Mouse (Mus musculus) forebrain, embryonic 15.5 days (tissue): ENCODE measurements around the gene Utrn. TPM values are rescaled to one million over a fixed set of nuclear protein-coding genes. Genes with fewer than 3 reads are reported as not detected.

ENCODE experiments used
- ATAC-seq: fragments of 200-750 bp; cut with Nextera tagmentation; replicated peaks from 2 replicates; pipeline ENCODE4 v1.8.0; 2017; ENCODE audit warnings: mild to moderate bottlenecking, moderate TSS enrichment, moderate library complexity
- H3K27ac ChIP-seq: fragments of 300-500 bp; sonication (generic); replicated peaks from 2 replicates; pipeline ENCODE4 v1.5.1; 2015; ENCODE audit warnings: mild to moderate bottlenecking, inconsistent platforms
- H3K27me3 ChIP-seq: fragments of 300-500 bp; sonication (generic); 2 replicates; pipeline ENCODE4 v1.6.1; 2015; ENCODE audit warnings: inconsistent platforms
- H3K36me3 ChIP-seq: fragments of 300-500 bp; sonication (generic); 2 replicates; pipeline ENCODE4 v1.6.1; 2015; ENCODE audit warnings: mild to moderate bottlenecking, inconsistent platforms
- H3K4me1 ChIP-seq: fragments of 300-500 bp; sonication (generic); 2 replicates; pipeline ENCODE4 v1.6.1; 2015; ENCODE audit warnings: inconsistent platforms
- H3K4me2 ChIP-seq: fragments of 300-500 bp; sonication (generic); replicated peaks from 2 replicates; pipeline ENCODE4 v1.6.1; 2015; ENCODE audit warnings: mild to moderate bottlenecking, inconsistent platforms
- H3K4me3 ChIP-seq: fragments of 300-500 bp; sonication (generic); 2 replicates; pipeline ENCODE4 v1.5.1; 2015; ENCODE audit warnings: mild to moderate bottlenecking, inconsistent platforms
- H3K9ac ChIP-seq: fragments of 300-500 bp; sonication (generic); replicated peaks from 2 replicates; pipeline ENCODE4 v1.6.1; 2015; ENCODE audit warnings: mild to moderate bottlenecking, inconsistent platforms
- H3K9me3 ChIP-seq: fragments of 300-500 bp; sonication (generic); 2 replicates; pipeline ENCODE4 v1.6.1; 2016; ENCODE audit warnings: inconsistent platforms
- WGBS: fragments of 180-500 bp; shearing (Covaris S2); methylation state at CpG from one replicate; pipeline ENCODE4 v1.1.7; 2015; ENCODE audit warnings: mixed read lengths; 5-methylcytosine and 5-hydroxymethylcytosine counted together
- polyA plus RNA-seq: library from polyadenylated mRNA; unstranded; fragments of >200 nt; fragmentation: Nextera tagmentation; extraction: Ambion mirVana; gene quantifications from 2 replicates; pipeline ENCODE4 v1.2.1, GENCODE M21; 2015

Gene Utrn
- polyA plus RNA-seq, 1 experiment from 2014 or later, result 17.8 TPM

DNA sequence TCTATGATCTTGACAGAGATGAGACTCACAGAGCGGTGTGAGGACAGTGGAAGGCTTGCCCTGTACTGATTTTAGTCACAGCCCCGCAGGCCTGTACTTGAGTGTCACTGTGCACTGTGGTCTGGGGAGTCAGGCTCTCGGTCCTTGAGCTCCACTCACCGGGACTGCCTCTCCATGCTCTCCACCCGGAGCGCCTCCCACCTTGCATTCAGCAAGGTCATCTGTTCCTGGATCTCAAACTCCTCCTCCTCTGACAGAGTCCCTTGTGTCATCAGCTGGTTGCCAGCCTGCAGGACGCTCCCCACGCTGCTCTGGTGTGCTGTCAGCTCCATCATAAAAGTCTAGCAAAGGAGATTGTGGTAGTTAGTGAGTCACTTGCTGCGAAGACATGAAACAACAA lies 131.2 kb downstream of the Utrn start:
- no peaks in the 10 kb centered on the region for H3K9me3 ChIP-seq
- no peak overlapping the region for H3K27ac ChIP-seq
- 0 out of 2 replicates have a peak, but pooled peaks cover 3% of the 10 kb centered on the region for H3K36me3 ChIP-seq
- H3K9ac ChIP-seq, result no peak overlapping the region
- H3K27me3 ChIP-seq, result no peaks in the 10 kb centered on the region
- H3K4me1 ChIP-seq, result no peaks in the 10 kb centered on the region
- 86% methylated on average over 9 of the region's 9 CpGs for WGBS
- H3K4me3 ChIP-seq, result no peak overlapping the region
- H3K4me2 ChIP-seq, result no peak overlapping the region
- no peak for ATAC-seq

DNA sequence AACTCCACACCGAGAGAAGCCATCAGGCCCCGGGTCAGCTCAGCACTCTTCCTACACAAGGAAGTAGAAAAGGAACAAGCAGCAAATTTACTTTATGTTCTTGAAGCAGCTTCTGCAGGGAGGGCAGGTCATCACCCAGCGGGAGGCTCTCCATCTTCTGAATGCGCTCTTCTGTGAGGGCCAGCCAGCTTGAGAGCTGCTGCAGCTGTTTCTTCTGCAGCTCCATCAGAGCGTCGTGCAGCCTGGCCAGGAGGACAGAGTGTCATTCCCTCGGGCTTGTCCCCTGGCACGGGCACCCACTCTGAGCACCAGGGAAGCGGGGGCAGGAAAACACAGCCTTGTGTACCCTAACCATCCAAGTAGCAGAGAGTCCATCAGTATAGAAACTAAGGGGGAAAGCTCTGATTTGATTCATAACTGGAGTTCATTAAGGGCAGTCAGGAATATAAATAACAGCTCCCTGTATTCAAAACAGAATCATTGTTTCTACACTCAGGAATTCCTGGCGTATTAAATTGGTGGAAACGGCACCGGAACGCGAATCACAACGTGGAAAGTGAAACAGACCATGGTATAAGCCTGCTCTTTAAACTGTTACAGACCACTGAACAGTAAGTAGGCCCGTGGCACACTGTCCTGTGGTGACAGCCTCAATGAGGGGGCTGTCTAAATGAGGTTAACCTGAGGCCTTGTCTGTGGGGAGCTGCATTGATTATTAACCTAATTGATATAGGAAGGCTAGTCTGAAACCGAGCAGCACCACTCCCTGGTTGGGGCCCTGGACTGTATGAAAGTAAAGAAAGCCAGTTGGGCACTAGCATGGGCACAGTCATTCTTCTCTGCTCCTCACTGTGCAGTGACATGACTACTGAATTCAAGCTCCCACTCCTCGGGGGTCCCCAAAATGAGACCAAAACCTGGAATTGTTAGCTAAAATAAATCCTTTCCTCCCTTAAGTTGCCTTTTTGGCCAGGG lies 132.0 kb downstream of the Utrn start:
- WGBS, result 67% methylated on average over 18 of the region's 18 CpGs
- no peaks in the 10 kb centered on the region for H3K27me3 ChIP-seq
- no peak overlapping the region for H3K4me2 ChIP-seq
- ATAC-seq, result 0 out of 2 replicates have a peak, but pooled peaks have one; percentile 43
- H3K27ac ChIP-seq, result no peak overlapping the region
- H3K36me3 ChIP-seq, result 0 out of 2 replicates have a peak, but pooled peaks cover 3% of the 10 kb centered on the region
- no peak overlapping the region for H3K4me3 ChIP-seq
- H3K9me3 ChIP-seq, result no peaks in the 10 kb centered on the region
- no peaks in the 10 kb centered on the region for H3K4me1 ChIP-seq
- no peak overlapping the region for H3K9ac ChIP-seq

DNA sequence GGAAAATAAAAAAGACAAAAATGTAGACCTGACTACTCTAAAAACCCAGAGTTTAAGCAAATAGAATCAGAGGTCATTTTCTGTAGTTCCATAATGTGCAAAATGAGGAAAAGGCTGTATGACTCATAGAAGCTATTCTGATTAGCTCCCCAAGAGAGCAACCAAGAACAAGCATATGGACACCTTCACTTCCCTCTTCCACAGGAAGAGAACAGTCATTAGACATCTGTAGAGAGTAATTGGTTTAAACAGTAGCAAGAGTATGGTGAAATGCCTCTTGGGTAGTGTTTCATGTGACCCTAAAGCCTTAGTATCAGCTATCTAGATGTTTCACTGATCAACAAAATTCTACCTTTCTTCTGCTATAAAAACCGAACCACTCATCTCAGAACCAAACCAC lies 133.5 kb downstream of the Utrn start:
- Histone ChIP-seq H3K4me1 (no peaks in the 10 kb centered on the region), H3K4me3 (no peak overlapping the region), H3K9ac (no peak overlapping the region), H3K9me3 (no peaks in the 10 kb centered on the region), H3K27me3 (no peaks in the 10 kb centered on the region), H3K4me2 (no peak overlapping the region), H3K27ac (no peak overlapping the region), H3K36me3 (0 out of 2 replicates have a peak, but pooled peaks cover 3% of the 10 kb centered on the region)
- no peak for ATAC-seq
- WGBS, result 84% methylated on average over 1 of the region's 1 CpGs

DNA sequence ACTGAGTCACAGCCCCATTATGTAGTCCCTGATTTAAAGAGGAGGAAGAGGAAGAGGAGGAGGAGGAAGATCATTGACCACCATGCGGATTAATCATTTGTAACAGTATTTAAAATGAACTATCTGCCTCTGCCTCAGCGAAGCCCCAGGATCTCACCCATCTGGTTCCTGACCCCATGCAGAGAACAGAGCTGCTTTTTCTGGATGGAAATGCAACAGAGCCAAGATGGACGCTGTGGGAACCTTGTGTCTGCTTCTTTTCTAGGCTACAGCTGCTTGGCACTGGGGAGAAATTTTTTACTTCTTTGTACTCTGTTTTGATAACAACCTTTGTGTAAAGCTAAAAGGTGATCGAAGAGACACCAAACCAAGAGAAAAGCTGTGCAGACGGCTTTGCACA lies 137.7 kb downstream of the Utrn start:
- Histone ChIP-seq H3K4me2 (no peak overlapping the region), H3K36me3 (0 out of 2 replicates have a peak, but pooled peaks cover 3% of the 10 kb centered on the region), H3K9me3 (no peaks in the 10 kb centered on the region), H3K4me3 (no peak overlapping the region), H3K9ac (no peak overlapping the region), H3K27ac (no peak overlapping the region), H3K4me1 (no peaks in the 10 kb centered on the region), H3K27me3 (no peaks in the 10 kb centered on the region)
- whole genome bisulfite sequencing, result 76% methylated on average over 5 of the region's 5 CpGs
- ATAC-seq, result no peak

DNA sequence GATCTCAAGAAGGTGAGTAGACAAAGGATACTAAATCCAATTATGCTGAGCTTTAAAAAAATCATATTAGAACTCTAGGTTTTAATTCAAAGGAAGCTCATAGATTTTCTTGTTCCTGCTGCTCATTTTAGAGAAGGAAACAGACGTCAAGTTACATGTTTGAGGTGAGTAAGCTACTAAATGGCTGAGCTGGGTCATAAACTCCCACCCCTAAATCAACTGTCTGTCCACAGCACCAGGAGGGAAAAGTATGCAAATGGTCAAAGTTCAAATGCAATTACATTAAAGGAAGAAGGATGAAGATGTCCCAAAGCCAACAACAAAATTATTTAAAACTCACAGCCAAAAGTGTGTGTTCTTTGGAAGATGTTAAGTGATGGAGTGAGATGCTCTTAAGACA lies 139.5 kb downstream of the Utrn start:
- 0 out of 2 replicates have a peak, but pooled peaks cover under 1% of the 10 kb centered on the region for H3K36me3 ChIP-seq
- 86% methylated on average over 1 of the region's 1 CpGs for WGBS
- H3K4me2 ChIP-seq, result no peak overlapping the region
- no peak overlapping the region for H3K4me3 ChIP-seq
- H3K27me3 ChIP-seq, result no peaks in the 10 kb centered on the region
- no peaks in the 10 kb centered on the region for H3K9me3 ChIP-seq
- no peak for ATAC-seq
- H3K27ac ChIP-seq, result no peak overlapping the region
- no peak overlapping the region for H3K9ac ChIP-seq
- peaks cover 9% of the 10 kb centered on the region for H3K4me1 ChIP-seq

DNA sequence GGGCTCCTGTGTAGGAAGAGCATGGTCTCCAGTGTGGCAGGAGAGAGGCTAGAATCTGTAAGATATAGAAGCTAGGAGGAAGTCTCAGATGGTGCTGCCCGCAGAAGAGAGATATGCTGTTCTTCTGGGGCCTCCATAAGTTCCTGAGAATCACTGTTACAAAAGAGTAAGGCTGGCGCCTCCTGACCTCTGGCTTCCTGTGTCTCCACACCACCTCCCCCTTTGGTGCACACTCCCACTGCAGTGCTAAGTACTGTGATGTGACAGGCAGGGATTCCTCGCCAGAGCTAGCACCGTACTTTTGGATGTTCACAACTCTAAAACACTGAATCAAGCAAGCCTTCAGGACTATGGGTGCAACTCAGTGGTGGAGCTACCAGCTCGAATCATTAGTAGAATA lies 140.1 kb downstream of the Utrn start:
- WGBS, result 93% methylated on average over 5 of the region's 5 CpGs
- H3K4me2 ChIP-seq, result no peak overlapping the region
- peaks cover 9% of the 10 kb centered on the region for H3K4me1 ChIP-seq
- H3K36me3 ChIP-seq, result no peaks in the 10 kb centered on the region
- ATAC-seq, result no peak
- no peaks in the 10 kb centered on the region for H3K27me3 ChIP-seq
- H3K27ac ChIP-seq, result no peak overlapping the region
- no peak overlapping the region for H3K9ac ChIP-seq
- H3K4me3 ChIP-seq, result no peak overlapping the region
- no peaks in the 10 kb centered on the region for H3K9me3 ChIP-seq

GRCm38 (mm10) chr10:12727881-12728280 lies 141.3 kb downstream of the Utrn start:
- Histone ChIP-seq H3K9me3 (no peaks in the 10 kb centered on the region), H3K27me3 (no peaks in the 10 kb centered on the region), H3K4me1 (peaks cover 9% of the 10 kb centered on the region), H3K4me2 (no peak overlapping the region), H3K4me3 (no peak overlapping the region), H3K36me3 (no peaks in the 10 kb centered on the region), H3K9ac (no peak overlapping the region), H3K27ac (no peak overlapping the region)
- ATAC-seq, result no peak
- 84% methylated on average over 3 of the region's 3 CpGs for WGBS

DNA sequence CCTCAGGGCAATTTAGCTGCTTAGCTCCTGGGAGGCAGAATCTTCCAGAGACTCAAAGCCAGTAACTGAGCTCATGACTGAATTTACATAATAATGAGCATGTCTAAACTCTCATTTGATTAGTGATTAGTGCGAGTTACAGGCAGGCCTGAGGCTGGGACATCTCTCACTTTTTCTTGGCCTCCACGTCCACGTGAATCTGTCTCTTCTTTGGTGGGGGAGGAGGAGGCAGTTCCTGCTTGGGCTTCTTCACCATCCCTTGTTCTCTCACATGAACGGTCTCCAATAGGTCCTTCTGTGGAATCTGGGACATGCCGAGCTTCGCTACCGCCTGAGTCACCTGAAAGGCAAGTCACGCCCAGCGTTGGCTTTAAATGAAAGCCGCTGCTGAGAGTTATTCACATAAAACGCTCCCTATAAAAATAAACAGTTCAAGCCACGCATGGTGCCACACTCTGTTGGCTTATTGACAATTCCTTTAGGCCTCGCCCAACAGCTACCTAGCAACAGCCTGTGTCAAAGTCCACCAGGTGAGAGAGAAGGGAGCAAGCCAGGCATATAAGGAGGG lies 143.0 kb downstream of the Utrn start:
- peaks cover 9% of the 10 kb centered on the region for H3K4me1 ChIP-seq
- WGBS, result 20% methylated on average over 13 of the region's 13 CpGs
- H3K27me3 ChIP-seq, result no peaks in the 10 kb centered on the region
- no peak overlapping the region for H3K4me3 ChIP-seq
- no peaks in the 10 kb centered on the region for H3K36me3 ChIP-seq
- H3K4me2 ChIP-seq, result no peak overlapping the region
- H3K27ac ChIP-seq, result no peak overlapping the region
- H3K9ac ChIP-seq, result no peak overlapping the region
- H3K9me3 ChIP-seq, result no peaks in the 10 kb centered on the region
- peak; percentile 62 for ATAC-seq

DNA sequence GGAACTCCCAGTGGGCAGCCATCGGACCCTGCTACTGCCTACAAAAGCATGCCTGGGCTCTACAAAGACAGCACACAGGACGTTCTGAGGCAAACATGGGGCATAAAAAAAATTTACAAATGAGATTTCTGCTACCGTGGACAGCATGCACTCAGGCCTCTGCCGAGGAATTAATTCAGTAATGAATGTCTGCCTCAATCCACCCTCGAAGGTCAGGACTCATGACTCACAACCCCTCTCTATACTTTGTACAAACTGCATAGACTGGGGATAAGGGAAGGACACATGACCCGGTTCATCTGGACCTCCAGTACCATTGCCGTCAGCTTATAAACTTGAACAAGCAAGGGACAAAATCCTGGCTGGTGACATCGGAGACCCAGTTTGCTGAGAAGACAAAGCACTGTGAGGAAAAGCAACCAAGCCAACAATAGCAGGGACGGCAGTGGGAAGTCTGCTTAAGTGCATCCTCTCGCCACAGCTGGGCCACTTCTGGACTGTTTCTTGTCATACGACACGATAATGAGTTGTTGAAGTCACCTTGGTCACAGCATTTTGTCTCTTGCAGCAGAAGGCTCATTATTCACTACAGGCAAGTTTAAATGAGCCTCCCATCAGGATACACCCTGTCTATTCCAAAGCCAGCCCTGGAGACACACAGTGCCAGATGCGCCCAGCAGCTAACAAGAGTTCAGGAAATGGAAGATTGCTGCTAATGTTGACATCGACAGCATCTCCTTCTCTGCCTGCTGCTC lies 144.7 kb downstream of the Utrn start:
- WGBS, result 59% methylated on average over 14 of the region's 14 CpGs
- no peak overlapping the region for H3K9ac ChIP-seq
- H3K4me3 ChIP-seq, result no peak overlapping the region
- peaks cover 9% of the 10 kb centered on the region for H3K4me1 ChIP-seq
- H3K27me3 ChIP-seq, result no peaks in the 10 kb centered on the region
- H3K36me3 ChIP-seq, result no peaks in the 10 kb centered on the region
- no peaks in the 10 kb centered on the region for H3K9me3 ChIP-seq
- no peak overlapping the region for H3K27ac ChIP-seq
- no peak overlapping the region for H3K4me2 ChIP-seq
- 0 out of 2 replicates have a peak, but pooled peaks have one; percentile 24 for ATAC-seq

DNA sequence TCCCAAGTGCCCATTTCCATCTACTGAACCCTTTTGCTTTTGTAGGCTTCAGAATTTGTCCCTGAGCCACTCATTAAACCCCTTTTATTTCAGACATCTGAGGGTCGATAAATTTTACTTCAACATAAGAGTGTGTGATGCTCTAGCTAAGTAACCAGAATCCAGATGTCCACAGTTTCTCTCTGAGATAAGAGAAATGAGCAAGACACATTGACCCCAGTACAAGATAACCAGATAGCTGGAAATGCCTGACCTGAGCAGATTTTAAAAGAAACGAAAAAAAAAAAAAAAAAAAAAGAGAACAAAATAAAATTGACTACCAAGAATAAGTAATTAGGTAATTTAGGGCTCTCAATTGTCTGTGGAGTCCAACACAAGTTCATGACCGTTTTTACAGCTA lies 145.9 kb downstream of the Utrn start:
- no peaks in the 10 kb centered on the region for H3K36me3 ChIP-seq
- WGBS, result 46% methylated on average over 3 of the region's 3 CpGs
- ATAC-seq, result no peak
- no peak overlapping the region for H3K4me3 ChIP-seq
- H3K4me1 ChIP-seq, result peaks cover 9% of the 10 kb centered on the region
- no peak overlapping the region for H3K4me2 ChIP-seq
- H3K27ac ChIP-seq, result no peak overlapping the region
- H3K9ac ChIP-seq, result no peak overlapping the region
- no peaks in the 10 kb centered on the region for H3K9me3 ChIP-seq
- no peaks in the 10 kb centered on the region for H3K27me3 ChIP-seq

DNA sequence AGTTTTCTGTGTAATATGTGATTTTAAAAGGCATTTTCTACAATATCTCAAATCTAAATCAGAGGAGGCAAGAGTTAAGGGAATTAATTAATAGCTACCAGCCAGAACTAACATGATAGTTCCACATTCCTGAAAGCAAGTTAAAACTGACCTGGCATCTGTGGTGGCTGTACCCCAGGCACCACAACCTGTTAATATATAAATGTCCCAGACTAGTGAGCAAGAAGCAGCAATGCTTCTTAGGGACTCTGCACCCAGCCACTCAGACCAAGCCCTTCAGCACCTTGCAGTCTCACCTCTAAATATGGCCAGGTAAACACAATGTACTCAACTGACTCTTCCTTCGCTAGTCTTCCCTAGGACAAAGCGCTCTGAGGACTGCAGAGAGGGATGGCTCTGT lies 147.1 kb downstream of the Utrn start:
- no peak for ATAC-seq
- no peak overlapping the region for H3K4me3 ChIP-seq
- peaks cover 9% of the 10 kb centered on the region for H3K4me1 ChIP-seq
- no peaks in the 10 kb centered on the region for H3K36me3 ChIP-seq
- no peaks in the 10 kb centered on the region for H3K27me3 ChIP-seq
- no peak overlapping the region for H3K27ac ChIP-seq
- H3K9ac ChIP-seq, result no peak overlapping the region
- 87% methylated on average over 2 of the region's 2 CpGs for WGBS
- H3K9me3 ChIP-seq, result no peaks in the 10 kb centered on the region
- H3K4me2 ChIP-seq, result no peak overlapping the region

DNA sequence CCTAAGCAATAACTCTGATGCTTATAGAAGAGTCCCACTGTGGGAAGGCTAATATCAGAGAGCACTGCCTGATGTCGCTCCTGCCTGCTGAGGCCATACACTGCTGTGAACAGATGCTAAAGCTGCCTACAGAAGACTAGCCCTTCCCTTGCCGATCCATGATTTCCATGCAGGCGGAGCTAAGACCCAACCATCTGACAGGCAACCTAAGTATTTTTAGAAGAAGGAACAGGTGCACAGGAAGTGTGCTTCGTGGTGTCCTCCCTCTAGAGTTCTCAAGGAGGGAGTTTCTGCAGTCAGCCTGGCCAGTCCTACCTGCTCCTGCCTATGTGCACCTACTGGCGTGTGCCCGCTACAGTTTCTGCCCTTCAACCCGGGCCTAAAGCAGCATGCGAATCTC lies 150.8 kb downstream of the Utrn start:
- Histone ChIP-seq H3K9ac (no peak overlapping the region), H3K9me3 (no peaks in the 10 kb centered on the region), H3K27me3 (no peaks in the 10 kb centered on the region), H3K4me3 (no peak overlapping the region), H3K4me1 (no peaks in the 10 kb centered on the region), H3K36me3 (no peaks in the 10 kb centered on the region), H3K4me2 (no peak overlapping the region), H3K27ac (no peak overlapping the region)
- ATAC-seq, result no peak
- 94% methylated on average over 8 of the region's 8 CpGs for WGBS
